Mouse (Mus musculus) right cerebral cortex, postnatal 25 days (tissue): Measurements from ENCODE around the gene Gpr182.
"Not testable (repeated sequence)": the region's sequence is repeated elsewhere in the genome, so short reads cannot be mapped to it uniquely, and the experiment has no call there.

Experiments
- DNase-seq: peaks from one replicate; pipeline ENCODE4 v3.0.0; 2022

Gene Gpr182

GRCm38 (mm10) chr10:127751548-127751947, at the start of gene Gpr182:
TSS of gene Gpr182 (minus strand) at chr10:127751732.
- DNase-seq = no peak

GRCm38 (mm10) chr10:127800891-127801290, 49.4 kb upstream of the Gpr182 start, which contains the start of gene Rdh16:
TSS of gene Rdh16 (plus strand) at chr10:127801152.
- DNase-seq = no peak

- no peak for DNase-seq
Observed at GRCm38 (mm10) chr10:127799295-127799694, 47.8 kb upstream of the Gpr182 start.

- not testable (repeated sequence) for DNase-seq
Observed at GRCm38 (mm10) chr10:127785411-127785810, 33.9 kb upstream of the Gpr182 start.

GRCm38 (mm10) chr10:127782321-127782720, 30.8 kb upstream of the Gpr182 start:
- DNase-seq = not testable (repeated sequence)

- DNase-seq = no peak
Observed at GRCm38 (mm10) chr10:127776011-127776410, 24.5 kb upstream of the Gpr182 start, which contains the start of gene Rdh9. TSS of gene Rdh9 (plus strand) at chr10:127776386.

GRCm38 (mm10) chr10:127766564-127766963, 15.0 kb upstream of the Gpr182 start:
- no peak for DNase-seq

- DNase-seq = no peak
Observed at GRCm38 (mm10) chr10:127763914-127764680, 12.6 kb upstream of the Gpr182 start.

- DNase-seq = not testable (repeated sequence)
Observed at GRCm38 (mm10) chr10:127762926-127763325, 11.4 kb upstream of the Gpr182 start.

GRCm38 (mm10) chr10:127759181-127760110, 7.9 kb upstream of the Gpr182 start, which contains the start of the genes Rdh1 and Rdh16f1:
TSS of gene Rdh1 (plus strand) at chr10:127759721.
TSS of gene Rdh16f1 (plus strand) at chr10:127759787.
- no peak for DNase-seq

GRCm38 (mm10) chr10:127755770-127756468, 4.4 kb upstream of the Gpr182 start:
- DNase-seq = no peak

- DNase-seq = no peak
Observed at GRCm38 (mm10) chr10:127755246-127755645, 3.7 kb upstream of the Gpr182 start.

- DNase-seq = no peak
Observed at GRCm38 (mm10) chr10:127754566-127755166, 3.1 kb upstream of the Gpr182 start.

- DNase-seq = peak; percentile 14
Observed at GRCm38 (mm10) chr10:127750136-127750777, 1.3 kb downstream of the Gpr182 start.

- DNase-seq = no peak
Observed at GRCm38 (mm10) chr10:127748847-127749612, 2.5 kb downstream of the Gpr182 start.

GRCm38 (mm10) chr10:127747254-127747653, 4.3 kb downstream of the Gpr182 start:
- DNase-seq = no peak

- DNase-seq = no peak
Observed at GRCm38 (mm10) chr10:127745886-127746285, 5.6 kb downstream of the Gpr182 start.

GRCm38 (mm10) chr10:127744661-127745060, 6.9 kb downstream of the Gpr182 start:
- DNase-seq = no peak

GRCm38 (mm10) chr10:127739661-127740161, 11.8 kb downstream of the Gpr182 start:
- no peak for DNase-seq

- peak; percentile 79 for DNase-seq
Observed at GRCm38 (mm10) chr10:127739083-127739660, 12.4 kb downstream of the Gpr182 start, which contains the start of gene Zbtb39. TSS of gene Zbtb39 (plus strand) at chr10:127739538.
